Mouse (Mus musculus) stomach, postnatal 0 days (tissue): ENCODE measurements around the gene Gmnc.

Experiments
- CTCF ChIP-seq: IDR thresholded peaks from 2 replicates; pipeline ENCODE4 v1.5.1; 2016; ENCODE audit warnings: antibody characterized with exemption, low read depth, mild to moderate bottlenecking, moderate library complexity
- EP300 ChIP-seq: optimal IDR thresholded peaks from 2 replicates; pipeline ENCODE3; 2016; ENCODE audit warnings: antibody characterized with exemption

DNA sequence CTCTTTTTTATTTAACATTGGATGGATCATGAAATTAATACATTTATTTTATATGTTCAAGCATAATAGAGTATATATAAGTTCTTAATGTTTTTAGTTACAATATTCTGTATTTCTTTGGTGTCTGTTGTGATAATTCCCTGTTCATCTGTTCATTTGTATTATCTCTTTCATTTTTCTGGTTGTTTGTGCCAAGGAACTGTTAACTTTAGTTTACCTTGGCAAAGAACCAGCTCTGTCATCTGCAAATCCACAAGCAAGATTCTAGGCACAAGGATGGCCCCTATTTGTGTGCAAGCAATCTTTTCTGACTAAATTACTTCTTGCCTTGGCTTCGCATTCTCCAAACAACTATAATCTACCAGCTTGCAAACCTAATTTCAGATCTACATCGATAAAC, 31.3 kb upstream of the Gmnc start:
- TF ChIP-seq CTCF, result no peak
- no peak for TF ChIP-seq EP300
